Mouse (Mus musculus) frontal cortex, adult 2 months (tissue): ENCODE data around the gene Trip11. TPM values are rescaled to one million over a fixed set of nuclear protein-coding genes. Genes with fewer than 3 reads are reported as not detected.

Experiments
- DNase-seq, 2 experiments: peaks; one replicate each; pipeline ENCODE4 v3.0.0; 2022; ENCODE audit warnings: low spot score in 1 of 2; ENCODE audit errors: extremely low spot score in 1 of 2
- polyA plus RNA-seq: library from polyadenylated mRNA; depleted of rRNA; stranded (reverse); fragments of >200 nt; gene quantifications from 2 replicates; pipeline ENCODE4 v1.2.3, GENCODE M21; 2012

The Trip11 gene
- polyA plus RNA-seq, 1 experiment = 12.5 TPM

DNA sequence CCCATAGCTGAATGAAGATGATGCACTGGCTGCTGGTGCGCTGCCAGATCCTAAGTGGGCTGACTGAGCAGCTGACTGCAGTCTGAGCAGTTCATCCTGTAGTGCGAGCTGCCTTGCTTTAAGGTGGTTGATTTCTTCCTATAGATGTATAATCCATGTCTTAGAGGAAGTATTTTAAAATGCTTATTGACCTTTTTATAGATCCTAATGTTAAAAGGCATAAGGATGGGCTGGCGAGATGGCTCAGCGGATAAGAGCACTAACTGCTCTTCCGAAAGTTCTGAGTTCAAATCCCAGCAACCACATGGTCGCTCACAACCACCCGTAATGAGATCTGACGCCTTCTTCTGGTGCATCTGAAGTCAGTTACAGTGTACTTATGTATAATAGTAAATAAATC lies 14.1 kb downstream of the Trip11 start:
- DNase-seq = no peak

DNA sequence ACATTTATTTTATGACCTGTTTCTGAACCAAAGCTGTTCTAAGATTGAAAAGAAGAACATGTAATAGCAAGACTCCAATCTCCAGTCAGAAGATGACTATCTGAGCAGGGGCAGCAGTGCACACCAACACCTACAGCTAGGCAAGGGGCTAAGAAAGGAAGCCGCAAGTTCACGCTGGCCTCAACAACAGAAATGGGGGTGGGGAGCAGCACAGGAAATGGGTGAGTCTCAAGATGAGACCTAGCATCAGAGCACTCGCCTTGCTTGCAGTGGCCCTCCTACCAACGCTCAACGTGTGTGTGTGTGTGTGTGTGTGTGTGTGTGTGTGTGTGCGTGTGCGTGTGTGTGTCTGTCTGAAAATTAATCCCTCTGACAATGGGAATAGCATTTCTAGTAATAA lies 16.0 kb downstream of the Trip11 start:
- DNase-seq = no peak

- peak; percentile 25 to 67 for DNase-seq
Measured at GRCm38 (mm10) chr12:101893296-101893695, 19.8 kb downstream of the Trip11 start.

DNA sequence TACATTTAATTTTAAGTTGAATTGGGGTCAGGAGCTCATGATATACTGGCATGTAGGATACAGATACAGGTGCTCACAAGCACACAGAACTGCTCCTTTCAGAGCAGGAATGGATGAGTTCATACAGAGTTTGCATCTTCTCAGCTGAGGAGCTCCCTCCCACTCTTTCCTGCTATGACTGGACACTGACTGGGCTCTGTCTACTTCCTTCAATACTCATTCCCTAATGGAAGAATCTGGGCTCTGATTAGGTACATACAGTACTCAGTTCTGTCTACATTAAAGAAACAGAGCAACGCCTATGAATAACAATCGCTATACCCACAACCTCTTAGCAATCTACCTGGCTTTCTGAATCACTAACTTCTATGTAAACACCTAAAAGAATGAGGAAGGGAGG lies 20.2 kb downstream of the Trip11 start:
- peak in 1 of 2 experiments; percentile 13 for DNase-seq

- DNase-seq = no peak
Measured at GRCm38 (mm10) chr12:101891066-101891465, 22.0 kb downstream of the Trip11 start.

- DNase-seq = no peak
Measured at GRCm38 (mm10) chr12:101889351-101889750, 23.7 kb downstream of the Trip11 start.

DNA sequence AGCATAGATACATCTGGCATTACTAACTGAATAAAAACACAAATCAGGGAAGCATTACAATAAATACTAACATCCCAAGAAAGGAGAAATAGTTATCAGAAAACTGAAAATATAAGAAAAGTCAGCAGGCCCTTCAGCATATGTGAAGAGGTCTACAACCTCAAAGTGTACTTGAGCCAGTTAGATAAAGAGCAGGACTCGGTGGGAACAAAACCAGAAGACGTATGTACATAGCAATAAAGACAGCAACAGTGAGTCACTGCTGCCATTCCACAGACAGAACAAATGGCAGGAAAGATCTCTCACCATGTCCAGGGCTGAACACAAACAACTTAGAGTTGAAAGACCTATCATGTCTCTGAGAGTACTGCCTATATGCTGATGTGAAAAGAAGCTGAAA lies 24.8 kb downstream of the Trip11 start:
- DNase-seq = no peak

GRCm38 (mm10) chr12:101884926-101885325 lies 28.1 kb downstream of the Trip11 start:
- no peak for DNase-seq

- no peak for DNase-seq
Measured at GRCm38 (mm10) chr12:101876374-101876773, 36.7 kb downstream of the Trip11 start.

- peak in 1 of 2 experiments; percentile 62 for DNase-seq
Measured at GRCm38 (mm10) chr12:101875107-101875506, 38.0 kb downstream of the Trip11 start.

- no peak for DNase-seq
Measured at GRCm38 (mm10) chr12:101862286-101862964, 50.6 kb downstream of the Trip11 start.

DNA sequence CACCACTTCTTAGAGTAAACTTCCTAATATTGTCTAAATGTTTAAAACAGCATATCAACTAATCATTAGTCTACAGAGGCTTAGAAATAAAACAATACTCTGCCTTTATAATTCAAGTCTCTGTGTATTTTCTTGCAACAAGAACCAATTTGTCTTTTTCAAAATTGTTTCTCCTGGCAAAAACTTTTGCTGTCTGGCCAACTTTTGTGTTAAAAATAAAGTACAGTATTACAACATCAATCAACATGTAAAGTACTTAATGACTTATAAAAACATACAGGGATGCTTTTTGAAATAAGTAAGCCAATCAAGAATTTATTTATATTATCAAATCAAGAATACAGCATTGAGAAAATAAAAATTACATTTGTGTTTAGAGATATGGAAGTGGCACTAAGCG lies 52.8 kb downstream of the Trip11 start:
- DNase-seq = no peak

GRCm38 (mm10) chr12:101858011-101858410 lies 55.1 kb downstream of the Trip11 start:
- no peak for DNase-seq

DNA sequence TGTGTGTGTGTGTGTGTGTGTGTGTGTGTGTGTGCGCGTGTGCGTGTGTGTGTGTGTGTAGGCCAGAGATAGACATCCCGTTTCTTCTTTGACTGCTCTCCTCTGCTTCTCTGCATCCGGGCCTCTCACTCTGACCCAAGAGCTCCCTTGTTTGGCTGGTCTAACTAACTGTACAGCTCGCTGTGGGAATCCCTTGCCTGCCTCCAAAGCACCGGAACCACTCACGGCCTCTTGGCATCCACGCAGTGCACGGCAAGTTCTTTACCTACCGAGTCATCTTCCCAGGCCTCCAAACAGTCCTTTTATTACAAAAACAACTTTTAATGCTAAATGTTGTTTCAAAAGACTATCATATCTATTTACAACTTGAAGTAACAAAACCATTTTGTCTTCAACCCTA lies 58.7 kb downstream of the Trip11 start:
- DNase-seq = no peak

DNA sequence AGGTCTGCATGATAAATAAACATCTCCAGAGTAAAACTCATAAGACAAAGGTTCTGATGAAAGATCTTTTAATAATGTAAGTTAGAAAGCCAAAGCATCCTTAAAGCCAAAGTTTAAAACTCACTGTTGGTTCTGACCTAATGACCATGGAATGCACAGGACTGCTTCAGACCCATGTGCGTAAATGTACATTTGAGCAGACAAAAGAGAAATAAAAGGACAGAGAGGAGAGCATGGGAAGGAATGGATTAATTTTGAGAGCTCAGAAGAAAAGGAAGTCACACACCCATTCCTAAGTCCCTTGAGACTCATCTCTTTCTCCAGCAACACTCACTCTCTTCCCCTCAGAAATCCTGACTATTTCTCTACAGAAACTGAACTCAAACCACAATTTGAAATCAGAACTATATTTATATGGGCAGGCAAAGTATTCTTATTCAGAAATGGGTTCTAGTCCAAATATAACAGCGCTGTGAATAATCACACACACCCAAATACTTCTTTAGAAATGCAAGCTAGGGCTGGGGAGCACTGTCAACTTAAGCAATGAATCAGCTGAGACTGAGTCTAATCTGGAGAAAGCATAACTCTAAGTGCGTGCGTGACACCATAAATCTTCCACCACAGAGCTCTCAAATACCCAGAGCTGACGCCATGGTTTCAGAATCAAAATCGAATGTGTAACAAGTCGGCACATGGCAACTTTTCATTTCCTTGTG lies 61.1 kb downstream of the Trip11 start:
- DNase-seq = peak in 1 of 2 experiments; percentile 22

- no peak for DNase-seq
Measured at GRCm38 (mm10) chr12:101851314-101851713, 61.8 kb downstream of the Trip11 start.

- no peak for DNase-seq
Measured at GRCm38 (mm10) chr12:101836546-101837274, 76.4 kb downstream of the Trip11 start.

- no peak for DNase-seq
Measured at GRCm38 (mm10) chr12:101834715-101835114, 78.4 kb downstream of the Trip11 start.

- DNase-seq = no peak
Measured at GRCm38 (mm10) chr12:101833776-101834175, 79.3 kb downstream of the Trip11 start.

DNA sequence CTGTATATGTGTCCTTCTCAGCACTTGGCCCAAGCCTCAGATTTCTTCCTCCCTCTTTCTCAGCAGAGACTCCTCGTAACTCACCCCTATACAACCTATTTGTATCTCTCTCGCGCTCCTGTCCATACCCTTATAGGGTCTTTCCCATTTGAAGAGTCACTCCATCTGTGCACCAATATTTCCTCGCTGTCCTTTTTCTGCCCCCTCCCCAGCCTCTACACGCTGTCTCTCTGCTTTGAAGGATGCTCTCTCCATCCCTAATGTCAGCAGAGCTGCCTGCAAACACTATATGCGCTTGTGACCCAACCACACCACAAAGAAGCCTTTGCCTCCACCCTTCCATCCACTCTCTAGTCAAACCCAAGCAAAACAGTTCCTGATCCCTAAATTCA lies 80.0 kb downstream of the Trip11 start:
- DNase-seq = no peak
